Mouse (Mus musculus): ENCODE data around the gene Hoxb2.

DNA sequence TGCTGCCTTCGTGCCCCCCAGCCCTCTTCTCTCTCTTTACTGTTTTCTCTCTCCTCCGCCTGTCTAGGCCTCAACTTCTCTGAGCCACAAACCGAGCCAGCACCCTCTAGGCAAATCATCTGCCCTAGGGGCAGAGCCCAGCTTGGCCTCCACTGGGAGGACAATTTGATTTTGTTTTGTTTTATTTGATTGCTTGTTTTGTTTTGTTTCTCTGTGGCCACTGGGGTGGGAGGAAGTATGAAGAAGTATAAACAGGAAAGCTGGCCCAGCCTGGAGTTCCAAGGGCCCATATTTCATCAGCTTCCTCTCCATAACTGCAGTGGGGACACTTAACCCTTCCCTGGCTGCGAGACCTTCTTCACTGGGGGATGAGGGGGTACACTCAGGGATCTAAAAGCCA, 41.0 kb upstream of the Hoxb2 start:
- TF ChIP-seq POLR2A (IDR thresholded peaks at IDR 0.05; ENCODE audit: control insufficient read depth, low read depth, low read length) (no peak), CTCF (IDR thresholded peaks at IDR 0.05; ENCODE audit: control insufficient read depth, insufficient read depth, insufficient replicate concordance, low read depth, low read length) (no peak)

All from testis, adult 2 months (tissue).